Mouse (Mus musculus): ENCODE measurements around the gene Pnkd.

DNA sequence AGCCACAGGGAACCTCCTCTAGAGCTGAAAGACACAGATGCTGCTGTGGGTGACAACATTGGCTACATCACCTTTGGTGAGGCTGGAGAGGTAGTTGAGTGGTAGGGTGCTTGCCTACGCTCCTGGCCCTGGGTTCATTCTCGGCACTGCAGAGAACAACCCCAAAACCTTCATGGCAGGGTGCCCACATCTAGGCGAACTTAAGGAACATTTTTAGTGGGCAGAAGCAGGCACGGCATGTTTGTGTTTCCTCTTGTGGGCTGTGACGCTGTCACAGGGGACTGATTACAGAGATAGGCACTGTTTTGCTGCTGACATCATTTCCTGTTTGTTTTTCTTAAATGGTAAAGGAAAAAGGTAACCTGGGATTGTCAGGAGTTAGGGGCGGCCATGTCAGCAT lies 22.2 kb upstream of the Pnkd start:
- TF ChIP-seq POLR2A (IDR thresholded peaks at IDR 0.05; ENCODE audit: low read depth, low read length) (no peak), CTCF (conservative IDR thresholded peaks at IDR 0.05; ENCODE audit: insufficient read depth, insufficient read length, low read depth, low read length) (no peak)
